Mouse (Mus musculus): Measurements from ENCODE around the gene Tmem252.

Gene Tmem252

GRCm38 (mm10) chr19:24720448-24720847, 46.6 kb downstream of the Tmem252 start:
- DNase-seq (ENCODE audit: extremely low read depth, insufficient read length, low spot score) = peak; percentile 25

GRCm38 (mm10) chr19:24724362-24724761, 50.6 kb downstream of the Tmem252 start:
- DNase-seq (ENCODE audit: extremely low read depth, insufficient read length, low spot score) = no peak

- peak; percentile 24 for DNase-seq (ENCODE audit: extremely low read depth, insufficient read length, low spot score)
Observed at GRCm38 (mm10) chr19:24730661-24731060, 56.9 kb downstream of the Tmem252 start.

Measured in 3134 (cell line).